Mouse (Mus musculus) mouse trophoblast stem cell (cell line): ENCODE measurements around the gene Sgms1.
"Not testable (repeated sequence)": the region's sequence is repeated elsewhere in the genome, so short reads cannot be mapped to it uniquely, and the experiment has no call there.

Source experiments
- in situ Hi-C, 2 experiments: fragments of 300-500 bp; cut with MseI, MboI; formaldehyde crosslinking; loops; 2 replicates in 1 of 2; 3 replicates in 1 of 2; pipeline ENCODE4 v1.15.1; 2025

Sgms1 gene

GRCm38 (mm10) chr19:32358011-32358410 lies 31.5 kb downstream of the Sgms1 start:
- in situ Hi-C loops: not testable (repeated sequence)

GRCm38 (mm10) chr19:32356166-32356565 lies 33.3 kb downstream of the Sgms1 start:
- in situ Hi-C loops: no loop called here

GRCm38 (mm10) chr19:32353447-32353846 lies 36.1 kb downstream of the Sgms1 start:
- in situ Hi-C loops: no loop called here

- in situ Hi-C loops: no loop called here
Observed at GRCm38 (mm10) chr19:32348955-32349654, 40.4 kb downstream of the Sgms1 start.

GRCm38 (mm10) chr19:32347491-32347890 lies 42.0 kb downstream of the Sgms1 start:
- in situ Hi-C loops: no loop called here

- in situ Hi-C loops: no loop called here
Observed at GRCm38 (mm10) chr19:32346624-32347341, 42.7 kb downstream of the Sgms1 start.

GRCm38 (mm10) chr19:32346176-32346575 lies 43.3 kb downstream of the Sgms1 start:
- in situ Hi-C loops: no loop called here

- in situ Hi-C loops: no loop called here
Observed at GRCm38 (mm10) chr19:32345181-32345745, 44.3 kb downstream of the Sgms1 start.

- in situ Hi-C loops: no loop called here
Observed at GRCm38 (mm10) chr19:32344738-32345121, 44.8 kb downstream of the Sgms1 start.

- in situ Hi-C loops: no loop called here
Observed at GRCm38 (mm10) chr19:32343937-32344737, 45.4 kb downstream of the Sgms1 start.

- in situ Hi-C loops: no loop called here
Observed at GRCm38 (mm10) chr19:32342436-32342835, 47.1 kb downstream of the Sgms1 start.

- in situ Hi-C loops: no loop called here
Observed at GRCm38 (mm10) chr19:32341091-32341490, 48.4 kb downstream of the Sgms1 start.

GRCm38 (mm10) chr19:32340168-32340567 lies 49.3 kb downstream of the Sgms1 start:
- in situ Hi-C loops: no loop called here

- in situ Hi-C loops: no loop called here
Observed at GRCm38 (mm10) chr19:32337708-32338107, 51.8 kb downstream of the Sgms1 start.

- in situ Hi-C loops: no loop called here
Observed at GRCm38 (mm10) chr19:32334751-32335150, 54.8 kb downstream of the Sgms1 start.

- in situ Hi-C loops: no loop called here
Observed at GRCm38 (mm10) chr19:32333544-32333943, 56.0 kb downstream of the Sgms1 start.

- in situ Hi-C loops: no loop called here
Observed at GRCm38 (mm10) chr19:32332779-32333460, 56.6 kb downstream of the Sgms1 start.

- in situ Hi-C loops: no loop called here
Observed at GRCm38 (mm10) chr19:32330231-32330630, 59.3 kb downstream of the Sgms1 start.

GRCm38 (mm10) chr19:32329511-32329910 lies 60.0 kb downstream of the Sgms1 start:
- in situ Hi-C loops: no loop called here

GRCm38 (mm10) chr19:32328089-32328828 lies 61.3 kb downstream of the Sgms1 start:
- in situ Hi-C loops: no loop called here

- in situ Hi-C loops: no loop called here
Observed at GRCm38 (mm10) chr19:32326621-32327021, 62.9 kb downstream of the Sgms1 start.
